Mouse (Mus musculus) mouse trophoblast stem cell (cell line): ENCODE results near the gene Epb41l5.

Experiments used
- in situ Hi-C, 2 experiments: fragments of 300-500 bp; cut with MseI, MboI; formaldehyde crosslinking; loops; 2 replicates in 1 of 2; 3 replicates in 1 of 2; pipeline ENCODE4 v1.15.1; 2025

Epb41l5 gene

GRCm38 (mm10) chr1:119648205-119649111, at the start of gene Epb41l5:
TSS of gene Epb41l5 (minus strand) at chr1:119649000.
- in situ Hi-C loops: no loop called here

- in situ Hi-C loops: no loop called here
Measured at GRCm38 (mm10) chr1:119696860-119697259, 48.1 kb upstream of the Epb41l5 start.

GRCm38 (mm10) chr1:119685773-119686558, 37.2 kb upstream of the Epb41l5 start:
- in situ Hi-C loops: no loop called here

- in situ Hi-C loops: no loop called here
Measured at GRCm38 (mm10) chr1:119681663-119682213, 32.9 kb upstream of the Epb41l5 start.

- in situ Hi-C loops: loop anchor here in 1 of 2 experiments (5.0 kb wide), 1 partner anchor 123 kb away; no protein-coding TSS in a partner anchor
Measured at GRCm38 (mm10) chr1:119674984-119675383, 26.2 kb upstream of the Epb41l5 start.

- in situ Hi-C loops: no loop called here
Measured at GRCm38 (mm10) chr1:119666904-119667303, 18.1 kb upstream of the Epb41l5 start.

- in situ Hi-C loops: no loop called here
Measured at GRCm38 (mm10) chr1:119654307-119654706, 5.5 kb upstream of the Epb41l5 start.

- in situ Hi-C loops: no loop called here
Measured at GRCm38 (mm10) chr1:119650386-119650785, 1.6 kb upstream of the Epb41l5 start.

- in situ Hi-C loops: no loop called here
Measured at GRCm38 (mm10) chr1:119649627-119650026, 827 bp upstream of the Epb41l5 start.

GRCm38 (mm10) chr1:119646356-119646755, 2.4 kb downstream of the Epb41l5 start:
- in situ Hi-C loops: no loop called here

- in situ Hi-C loops: no loop called here
Measured at GRCm38 (mm10) chr1:119642367-119642766, 6.4 kb downstream of the Epb41l5 start.

- in situ Hi-C loops: no loop called here
Measured at GRCm38 (mm10) chr1:119641090-119641812, 7.5 kb downstream of the Epb41l5 start.

- in situ Hi-C loops: no loop called here
Measured at GRCm38 (mm10) chr1:119640006-119640405, 8.8 kb downstream of the Epb41l5 start.

- in situ Hi-C loops: no loop called here
Measured at GRCm38 (mm10) chr1:119637188-119638023, 11.4 kb downstream of the Epb41l5 start.

- in situ Hi-C loops: no loop called here
Measured at GRCm38 (mm10) chr1:119634746-119635145, 14.1 kb downstream of the Epb41l5 start.

GRCm38 (mm10) chr1:119630428-119630827, 18.4 kb downstream of the Epb41l5 start:
- in situ Hi-C loops: no loop called here

- in situ Hi-C loops: no loop called here
Measured at GRCm38 (mm10) chr1:119626837-119627236, 22.0 kb downstream of the Epb41l5 start.

- in situ Hi-C loops: no loop called here
Measured at GRCm38 (mm10) chr1:119624444-119624843, 24.4 kb downstream of the Epb41l5 start.

- in situ Hi-C loops: no loop called here
Measured at GRCm38 (mm10) chr1:119605396-119605795, 43.4 kb downstream of the Epb41l5 start.

GRCm38 (mm10) chr1:119602448-119602847, 46.4 kb downstream of the Epb41l5 start:
- in situ Hi-C loops: no loop called here

- in situ Hi-C loops: no loop called here
Measured at GRCm38 (mm10) chr1:119598855-119599254, 49.9 kb downstream of the Epb41l5 start.
